Mouse (Mus musculus) B cell, adult 62 days (primary cell): ENCODE measurements around the gene N4bp2l1. TPM values are rescaled to one million over a fixed set of nuclear protein-coding genes. Genes with fewer than 3 reads are reported as not detected.

ENCODE experiments used
- total RNA-seq: library from RNA; stranded (reverse); gene quantifications from 4 replicates; pipeline ENCODE4 v1.2.4, GENCODE M21; 2023

The N4bp2l1 gene
- total RNA-seq, result 127 to 137 TPM (median 132 TPM) in 4 replicates

DNA sequence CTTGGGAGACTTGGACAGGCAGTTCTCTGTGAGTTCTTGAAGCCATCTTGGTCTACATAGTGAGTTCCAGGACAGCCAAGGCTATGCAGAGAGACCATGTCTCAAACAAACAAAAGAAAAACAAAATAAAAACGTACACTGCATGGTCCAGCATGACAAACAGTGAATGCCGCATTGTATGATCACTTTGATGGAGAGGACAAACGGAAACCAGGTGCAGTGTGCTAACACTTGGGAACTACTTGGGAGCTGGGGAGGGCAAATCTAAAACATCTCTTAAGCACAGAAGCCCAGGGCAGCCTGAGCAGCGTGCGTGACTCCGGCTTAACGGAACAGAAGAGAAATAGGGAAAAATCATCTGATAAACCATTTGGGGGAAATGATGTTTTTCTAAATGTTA lies at the start of gene N4bp2l1:
N4bp2l1 (minus strand) TSS at position 101 of the 400 bp plus-strand sequence.

DNA sequence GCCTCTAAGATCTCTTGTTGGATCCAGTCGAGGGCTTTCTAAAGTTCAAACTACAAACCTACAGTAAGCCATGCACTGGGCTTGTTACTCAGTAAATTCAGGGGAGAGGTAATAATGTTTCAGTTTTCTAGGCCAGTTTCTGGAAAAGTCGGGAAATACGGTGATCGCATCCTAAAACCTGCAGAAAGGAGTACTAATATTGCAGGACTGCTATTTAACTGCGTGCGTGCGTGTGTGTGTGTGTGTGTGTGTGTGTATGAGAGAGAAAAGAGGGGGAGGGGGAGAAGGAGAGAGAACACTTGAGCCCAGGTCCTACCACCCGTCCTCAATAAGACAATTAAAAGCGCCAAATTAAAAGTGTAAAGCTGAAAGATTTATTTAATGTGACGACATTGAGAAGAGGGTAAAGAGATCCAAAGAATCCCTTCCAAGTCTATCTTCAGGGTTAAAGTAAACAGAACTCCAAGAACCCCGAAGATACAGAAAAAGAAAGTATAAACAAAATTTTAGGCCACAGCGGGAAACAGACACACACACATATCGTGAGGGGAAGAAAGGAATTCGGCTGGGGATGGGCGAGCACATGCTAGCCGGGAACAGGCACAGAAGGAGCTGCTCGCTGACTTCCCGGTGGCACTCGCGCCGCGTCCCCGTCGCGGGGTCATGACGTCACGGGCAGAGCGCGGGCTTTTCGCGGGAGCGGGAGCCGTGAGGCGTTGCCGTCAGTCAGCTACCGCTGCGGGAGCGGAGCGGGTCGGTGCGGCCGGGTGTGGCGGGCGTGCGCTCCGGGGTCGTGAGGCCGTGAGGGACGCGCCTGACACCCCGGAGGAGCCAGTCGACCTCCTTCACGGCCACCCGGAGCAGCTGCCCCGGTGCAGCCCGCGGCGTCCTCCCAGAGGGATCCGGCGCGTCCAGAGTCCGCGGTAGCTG lies 74.8 kb downstream of the N4bp2l1 start, which contains the start of gene Brca2:
Brca2 (plus strand) TSS at position 694 of the 930 bp plus-strand sequence.

Other genes starting within 250 kb of the N4bp2l1 start
- gene Zar1l, start 79.0 kb downstream of the N4bp2l1 start, total RNA-seq, result not detected in 4 replicates
- 9.1 to 12.0 TPM (median 11.0 TPM) in 4 replicates for gene Brca2, start 74.6 kb downstream of the N4bp2l1 start, total RNA-seq
- 143 to 180 TPM (median 156 TPM) in 4 replicates for gene N4bp2l2, start 69.0 kb upstream of the N4bp2l1 start, total RNA-seq
- gene Pds5b, start 76.6 kb upstream of the N4bp2l1 start, total RNA-seq, result 50.1 to 58.8 TPM (median 56.7 TPM) in 4 replicates